Comparison of ENCODE assay signal across 11 mouse cellular contexts in genomic region chr6:22909257-22909907, GRCm38 (mm10). TPM values are rescaled to one million over a fixed set of nuclear protein-coding genes. Genes with fewer than 3 reads are reported as not detected.
DNase-seq lines count a peak whose midpoint lies in the region; ATAC-seq lines count a peak whose summit lies in the region.
"Had no signal": no experiment of that assay in that cellular context is flagged by ENCODE, and none has a peak within 500 bp of the region (broad histone marks: within the 10 kb centered on the region; RNA-seq: fewer than 3 reads in every experiment).

No protein-coding gene starts in this region.

- 17% methylated on average over 6 of the region's 6 CpGs for WGBS in hindbrain, embryonic 13.5 days
- WGBS in neural tube, embryonic 12.5 days = 21% methylated on average over 6 of the region's 6 CpGs

- no peak overlapping the region for H3K4me3 ChIP-seq in hindbrain, embryonic 13.5 days
- no peak overlapping the region for H3K4me3 ChIP-seq in neural tube, embryonic 12.5 days
- H3K4me3 ChIP-seq: kidney, embryonic 15.5 days; limb, embryonic 12.5 days had no signal

- ATAC-seq in hindbrain, embryonic 13.5 days (ENCODE audit: low FRiP score) = peak; percentile 84
- ATAC-seq in neural tube, embryonic 12.5 days (ENCODE audit: low FRiP score, low read depth) = peak; percentile 68

- no peaks in the 10 kb centered on the region for H3K9me3 ChIP-seq in hindbrain, embryonic 13.5 days
- H3K9me3 ChIP-seq in neural tube, embryonic 12.5 days = no peaks in the 10 kb centered on the region
- H3K9me3 ChIP-seq: kidney, embryonic 15.5 days; limb, embryonic 12.5 days had no signal

- no peaks in the 10 kb centered on the region for H3K36me3 ChIP-seq in hindbrain, embryonic 13.5 days
- no peaks in the 10 kb centered on the region for H3K36me3 ChIP-seq in neural tube, embryonic 12.5 days
- H3K36me3 ChIP-seq: kidney, embryonic 15.5 days; limb, embryonic 12.5 days had no signal

- peak overlapping the region; percentile 9 for H3K4me2 ChIP-seq in hindbrain, embryonic 13.5 days
- H3K4me2 ChIP-seq in neural tube, embryonic 12.5 days (replicated peaks) = 0 out of 2 replicates have a peak overlapping the region, but pooled peaks have one; percentile 9
- H3K4me2 ChIP-seq: kidney, embryonic 15.5 days; limb, embryonic 12.5 days had no signal

- H3K9ac ChIP-seq in hindbrain, embryonic 13.5 days = no peak overlapping the region
- H3K9ac ChIP-seq in neural tube, embryonic 12.5 days = no peak overlapping the region
- H3K9ac ChIP-seq: kidney, embryonic 15.5 days; limb, embryonic 12.5 days had no signal

- peaks cover 20% of the 10 kb centered on the region for H3K4me1 ChIP-seq in hindbrain, embryonic 13.5 days (replicated peaks)
- peaks cover 10% of the 10 kb centered on the region; the same call in 1 of the 2 replicates for H3K4me1 ChIP-seq in neural tube, embryonic 12.5 days

- peak; percentile 18 for DNase-seq in adrenal gland, adult 2 months
- no peak for DNase-seq in adrenal gland, postnatal 4 days (ENCODE audit: low spot score in 2 of 2)
- DNase-seq in layer of hippocampus, adult 9-11 months = peak; percentile 17
- DNase-seq in layer of hippocampus, adult 9-10 months (ENCODE audit: low spot score) = no peak
- no peak for DNase-seq in urinary bladder, adult 2 months (ENCODE audit: low spot score)
- DNase-seq in MN1 (ENCODE audit: low spot score) = no peak
- DNase-seq: lung, postnatal 14 days had no signal

- H3K27ac ChIP-seq in hindbrain, embryonic 13.5 days = peak overlapping the region; percentile 67
- H3K27ac ChIP-seq in neural tube, embryonic 12.5 days = no peak overlapping the region
- H3K27ac ChIP-seq: kidney, embryonic 15.5 days; limb, embryonic 12.5 days had no signal

- H3K27me3 ChIP-seq in hindbrain, embryonic 13.5 days = no peaks in the 10 kb centered on the region
- H3K27me3 ChIP-seq in neural tube, embryonic 12.5 days (replicated peaks) = no peaks in the 10 kb centered on the region
- H3K27me3 ChIP-seq: kidney, embryonic 15.5 days; limb, embryonic 12.5 days had no signal

RNA-seq across cellular contexts. Expression of gene Ptprz1, which starts 34.1 kb away (rescaled TPM):
- total RNA-seq in adrenal gland, adult 2 months (2021) = 1 to 10 TPM; 2.3 to 6.9 TPM
- 0.74 and 0.89 TPM in 2 replicates for polyA plus RNA-seq in adrenal gland, adult 2 months (2012; rRNA removed)
- total RNA-seq in adrenal gland, postnatal 4 days (2021) = 10 to 100 TPM; 16.1 to 20.2 TPM
- 48.9 and 53.1 TPM in 2 replicates for polyA plus RNA-seq in hindbrain, embryonic 13.5 days (2015; fragmentation: Nextera tagmentation; extraction: Ambion mirVana)
- polyA plus RNA-seq in neural tube, embryonic 12.5 days (2016; fragmentation: Nextera tagmentation; extraction: Ambion mirVana) = 23.6 and 24.3 TPM in 2 replicates
- 11.5 and 11.8 TPM in 2 replicates for polyA plus RNA-seq in urinary bladder, adult 2 months (2012; rRNA removed)

Comparison
In these comparisons a context has a peak if more than half of its experiments do, and no peak if none do; other contexts are left out.
1. DNase-seq: peak in adrenal gland, adult 2 months (single experiment) and layer of hippocampus, adult 9-11 months (single experiment); none in adrenal gland, postnatal 4 days (0 of 2), layer of hippocampus, adult 9-10 months (single experiment), urinary bladder, adult 2 months (single experiment) and MN1 (single experiment).